Mouse (Mus musculus) cerebellum, adult 8-10 months (tissue): Measurements from ENCODE around the gene Apbb2.
A peak's percentile ranks its signal among the peaks of the same experiment; 100 is the strongest.

Experiments
- DNase-seq: peaks from one replicate; pipeline ENCODE4 v3.0.0; 2022

Gene Apbb2

DNA sequence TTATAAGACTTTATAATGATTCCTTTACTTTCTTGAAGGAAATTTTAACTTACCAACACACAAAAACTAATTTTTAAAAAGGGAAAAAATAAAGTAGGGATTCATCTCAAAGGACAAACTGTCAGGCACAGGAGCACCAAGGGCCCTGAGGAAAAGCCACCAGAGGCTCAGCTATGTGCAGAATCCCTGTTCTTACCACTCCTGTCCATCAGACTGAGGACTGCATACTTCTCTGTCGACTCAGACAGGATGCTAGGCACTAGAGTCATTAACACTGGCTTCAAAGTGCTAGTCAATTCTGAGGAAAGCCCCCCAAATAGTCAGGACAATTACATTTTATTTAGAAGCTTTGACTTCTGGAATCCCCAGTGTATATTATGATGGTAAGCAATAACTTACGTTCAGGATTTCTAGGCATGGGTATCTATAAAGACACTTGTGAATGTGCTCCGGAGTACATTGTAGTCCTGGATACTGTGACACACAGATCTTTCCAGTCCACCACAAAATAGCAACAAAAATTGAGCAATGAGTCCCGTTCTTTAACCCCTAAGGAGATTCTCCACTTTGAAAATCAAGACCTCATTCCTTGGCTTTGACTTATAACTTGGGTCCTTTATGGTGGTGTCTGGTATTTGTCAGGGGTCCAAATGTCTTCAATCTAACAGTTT is 150.1 kb downstream of the Apbb2 start:
- no peak for DNase-seq

DNA sequence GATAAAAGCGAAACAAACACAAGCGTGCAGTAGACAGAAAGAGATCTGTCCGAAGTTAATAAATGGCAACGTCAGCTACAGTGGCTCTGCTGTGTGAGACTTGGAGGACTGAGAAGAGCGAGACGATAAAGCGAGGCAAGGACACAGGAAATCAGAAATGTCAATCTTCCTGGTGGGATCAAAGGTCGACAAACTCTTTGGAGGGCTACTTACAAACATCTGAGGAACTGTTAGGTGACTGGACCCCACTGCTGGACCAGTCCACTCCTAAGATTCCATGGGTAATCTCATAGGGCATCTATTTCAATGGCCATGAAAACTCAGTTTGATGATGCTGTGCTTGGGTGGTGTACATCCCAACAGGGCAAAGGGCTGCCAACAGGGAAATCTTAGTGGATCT is 155.9 kb downstream of the Apbb2 start:
- no peak for DNase-seq

DNA sequence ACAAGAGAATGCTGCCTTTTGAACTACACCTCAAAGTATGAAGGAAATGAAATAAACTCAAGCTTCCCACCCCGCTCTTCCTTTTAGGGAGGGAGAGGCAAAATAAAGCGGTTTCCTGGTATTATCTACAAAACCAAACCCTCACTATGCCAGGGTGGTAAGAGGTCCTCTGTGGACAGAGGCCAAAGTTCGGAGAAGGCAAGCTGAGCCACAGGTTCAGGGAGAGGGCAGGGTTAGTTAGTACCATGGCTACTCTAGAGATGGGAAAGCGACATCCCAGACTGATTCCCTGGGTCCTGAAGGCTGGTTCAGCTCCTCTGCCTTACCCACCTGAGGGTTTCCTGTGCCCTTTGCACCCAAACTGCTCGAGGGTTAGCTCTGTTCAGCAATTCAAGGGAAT is 159.7 kb downstream of the Apbb2 start:
- no peak for DNase-seq

DNA sequence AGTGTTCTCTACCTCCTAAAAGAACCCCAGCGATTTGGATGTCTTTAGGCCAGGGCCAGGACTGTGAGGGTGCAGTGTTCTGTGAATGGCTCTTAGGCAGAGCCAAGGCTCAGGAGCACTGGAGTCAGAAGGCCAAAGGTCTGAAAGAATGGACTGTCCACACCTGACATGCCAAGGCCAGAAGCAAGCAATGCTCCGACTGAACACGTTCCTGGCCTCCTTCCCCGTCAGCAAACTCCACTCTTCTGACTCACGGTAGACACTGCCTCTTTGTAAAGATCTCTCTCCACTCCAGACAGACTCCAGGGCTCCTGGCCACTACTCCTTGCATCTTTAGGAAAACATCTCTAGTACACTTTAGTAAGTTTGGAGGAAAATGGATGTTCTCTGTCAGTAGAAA is 163.3 kb downstream of the Apbb2 start:
- no peak for DNase-seq

DNA sequence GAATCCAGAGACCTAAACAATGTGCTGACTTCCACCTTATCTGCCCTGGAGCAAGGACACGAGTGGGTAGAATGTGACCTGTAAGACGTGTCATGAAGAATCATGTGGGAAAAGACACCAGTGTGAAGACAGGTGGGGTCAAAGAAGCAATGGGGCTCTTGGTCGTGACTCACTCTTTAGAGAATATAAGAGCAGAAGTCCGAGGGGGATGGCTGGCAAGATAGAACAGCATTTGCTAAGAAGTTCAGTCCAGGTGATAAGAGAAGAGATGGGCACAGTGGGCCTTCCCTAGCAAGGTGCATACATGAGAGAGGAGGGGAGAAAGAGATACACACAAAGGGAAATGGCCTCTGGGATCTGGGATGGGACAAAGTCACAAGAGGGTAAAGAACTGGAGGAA is 163.8 kb downstream of the Apbb2 start:
- DNase-seq, result no peak

DNA sequence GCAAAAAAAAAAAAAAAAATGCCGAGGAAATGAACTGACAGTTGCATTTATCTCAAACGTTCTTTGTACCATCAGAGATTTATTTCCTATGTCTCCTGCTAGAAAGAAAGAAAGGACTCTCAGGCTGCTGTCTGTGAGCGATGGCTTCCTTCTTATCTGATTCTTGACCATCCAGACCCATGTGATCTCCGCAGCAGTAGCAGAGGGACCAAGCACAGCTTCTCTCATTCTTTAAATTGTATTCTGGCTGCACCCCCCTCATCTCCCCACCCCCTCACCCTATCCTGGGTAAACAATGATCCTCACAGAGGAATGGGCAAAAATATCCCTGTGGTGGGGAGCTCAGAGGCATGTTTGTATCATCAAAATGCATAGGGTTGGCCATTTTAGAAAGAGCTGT is 165.5 kb downstream of the Apbb2 start:
- DNase-seq, result no peak

DNA sequence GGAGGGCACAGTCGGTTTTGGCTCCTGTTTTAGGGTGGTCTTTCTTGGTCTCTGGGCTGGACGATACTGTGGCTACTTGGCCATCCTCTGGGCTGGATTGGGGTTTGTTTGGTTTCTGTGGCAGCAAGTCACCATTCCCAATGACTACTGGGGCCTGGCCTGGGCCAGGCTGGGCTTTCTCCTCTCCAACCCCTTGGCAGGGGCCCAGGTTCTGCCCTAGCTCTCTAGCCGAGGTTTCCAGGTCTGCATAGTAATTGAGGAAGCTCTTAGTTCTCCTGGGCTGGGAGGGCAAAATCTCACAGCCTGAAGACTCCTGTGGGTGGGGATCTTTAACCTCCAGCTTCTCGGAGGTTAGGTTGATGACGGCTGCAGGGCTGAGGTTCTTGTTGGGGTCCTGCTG is 167.0 kb downstream of the Apbb2 start:
- no peak for DNase-seq

DNA sequence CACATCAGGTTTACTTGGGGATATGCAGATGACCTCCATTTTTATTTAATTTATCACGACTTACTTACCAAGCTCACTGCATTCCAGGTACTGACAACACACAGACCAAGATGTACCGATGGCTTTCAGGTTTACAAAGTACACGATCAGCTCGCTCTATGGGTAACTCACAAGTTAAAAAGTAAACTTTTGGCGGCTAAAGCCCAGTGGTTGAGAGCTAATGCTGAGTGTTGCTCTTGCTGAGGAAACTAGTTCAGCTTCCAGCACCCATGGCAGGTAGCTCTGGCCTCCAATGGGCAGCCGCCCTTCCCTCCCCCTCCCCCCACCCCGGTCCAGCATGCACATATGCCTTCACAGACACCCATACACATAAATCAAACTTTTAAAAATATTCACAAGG is 173.1 kb downstream of the Apbb2 start:
- no peak for DNase-seq

DNA sequence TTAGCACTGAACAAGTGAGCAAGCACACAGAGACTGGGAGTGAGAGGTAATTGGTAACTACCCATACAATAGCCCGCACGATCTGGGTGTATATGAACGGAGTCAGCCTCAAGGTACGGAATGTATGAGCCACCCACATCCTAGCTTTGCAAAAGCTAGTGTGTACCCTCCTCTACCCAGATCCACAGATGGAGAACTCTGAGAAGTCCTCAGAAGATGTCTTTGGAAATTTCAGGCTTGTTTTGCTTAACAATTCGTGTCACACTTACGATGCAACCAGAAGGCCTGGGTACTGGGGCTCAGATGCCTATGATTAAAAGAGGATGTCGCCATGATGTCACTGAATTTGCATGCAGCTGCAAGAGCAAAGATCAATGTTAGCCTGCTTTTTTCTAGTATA is 176.3 kb downstream of the Apbb2 start:
- no peak for DNase-seq

DNA sequence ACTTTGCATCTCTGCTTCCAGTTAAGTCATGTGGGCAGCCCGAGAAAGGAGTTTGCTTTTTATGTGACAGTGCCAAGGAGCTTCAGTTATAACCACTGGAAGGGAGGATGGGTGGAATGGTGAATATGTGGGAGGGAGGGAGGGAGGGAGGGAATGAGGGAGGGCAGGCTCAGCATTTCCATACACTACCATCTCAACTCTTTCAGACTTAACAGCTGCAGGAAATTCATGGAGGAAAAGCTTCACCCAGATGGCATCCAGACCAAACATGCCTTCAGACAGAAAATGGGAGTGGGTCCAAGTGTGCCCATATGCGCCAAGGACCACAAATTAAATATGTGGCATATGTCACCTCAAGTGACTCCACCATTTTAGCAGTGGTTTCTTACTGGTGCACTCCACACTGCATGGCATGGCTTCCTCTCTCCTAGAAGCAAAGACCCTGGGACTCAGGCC is 181.8 kb downstream of the Apbb2 start:
- peak; percentile 7 for DNase-seq

DNA sequence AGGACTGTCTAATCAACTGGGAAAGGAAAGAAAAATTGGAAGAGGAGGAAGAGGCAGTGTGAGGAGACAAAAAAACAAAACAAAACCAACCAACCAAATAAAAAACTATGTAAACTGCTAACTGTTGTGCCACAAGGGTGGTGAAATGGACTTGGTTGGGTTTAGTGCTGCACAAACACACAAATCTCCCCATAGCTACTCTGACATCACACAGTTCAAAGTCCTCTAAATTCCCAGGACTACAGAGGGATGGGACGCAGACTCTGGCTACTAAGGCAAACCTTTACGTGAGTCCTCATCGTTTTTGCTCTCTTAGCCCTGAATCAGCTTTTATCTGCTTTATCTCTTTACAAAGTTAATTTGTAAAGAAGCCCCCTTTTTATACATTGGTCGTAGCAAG is 183.4 kb downstream of the Apbb2 start:
- DNase-seq, result no peak

DNA sequence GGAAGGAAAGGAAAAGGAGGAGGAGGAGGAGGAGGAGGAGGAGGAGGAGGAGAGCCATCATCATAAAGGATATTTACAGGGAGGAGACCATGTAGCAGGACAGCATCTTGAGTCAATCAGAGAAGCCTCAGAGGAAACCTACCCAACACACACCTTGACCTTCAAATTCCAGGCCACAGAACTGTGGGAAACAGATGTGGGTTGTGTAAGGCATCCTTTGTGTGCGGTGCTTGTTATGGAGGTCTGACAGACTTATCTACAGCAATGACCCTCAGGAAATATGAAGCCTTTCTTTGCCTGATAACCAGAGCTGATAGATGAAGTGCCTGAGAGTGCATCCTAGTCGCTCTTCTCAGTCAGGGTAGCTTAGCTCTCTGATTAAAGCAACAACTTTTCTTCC is 189.5 kb downstream of the Apbb2 start:
- no peak for DNase-seq

DNA sequence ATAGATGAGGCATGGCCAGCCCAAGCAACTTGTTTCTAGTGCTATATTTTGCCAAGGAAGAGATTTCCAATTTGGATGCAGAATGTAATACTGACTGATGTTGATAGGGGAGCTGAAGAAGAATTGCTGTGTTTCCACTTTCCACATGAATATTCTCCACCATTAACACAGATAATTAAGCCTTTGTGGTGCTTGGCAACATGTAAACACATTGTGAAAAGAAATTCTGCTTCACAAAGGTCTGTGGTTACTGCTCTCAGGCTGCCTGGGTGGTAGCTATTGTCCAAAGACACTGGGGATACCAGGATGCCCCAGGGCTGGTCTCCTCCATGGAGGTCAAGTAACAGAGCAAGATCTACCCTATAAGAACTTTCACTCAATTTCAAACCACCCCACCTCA is 190.5 kb downstream of the Apbb2 start:
- DNase-seq, result no peak

DNA sequence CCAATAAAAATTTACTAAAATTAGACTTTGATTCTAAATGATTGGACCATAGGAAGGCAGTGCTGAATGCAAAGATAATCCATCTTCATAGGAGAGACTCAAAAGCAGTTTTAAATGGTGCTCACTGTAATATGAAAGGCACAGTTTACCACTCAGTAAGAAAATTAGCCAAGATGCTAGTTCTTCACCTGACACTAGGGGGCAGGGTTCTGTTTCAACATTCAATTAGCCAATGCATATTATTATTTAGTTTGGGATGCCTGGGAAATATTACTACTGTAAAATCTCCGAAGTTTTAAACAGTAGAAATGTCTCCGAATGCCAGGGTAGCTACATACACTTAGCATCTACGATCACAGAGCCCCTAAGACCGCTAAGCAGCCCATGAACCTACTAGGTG is 194.7 kb downstream of the Apbb2 start:
- peak; percentile 55 for DNase-seq

DNA sequence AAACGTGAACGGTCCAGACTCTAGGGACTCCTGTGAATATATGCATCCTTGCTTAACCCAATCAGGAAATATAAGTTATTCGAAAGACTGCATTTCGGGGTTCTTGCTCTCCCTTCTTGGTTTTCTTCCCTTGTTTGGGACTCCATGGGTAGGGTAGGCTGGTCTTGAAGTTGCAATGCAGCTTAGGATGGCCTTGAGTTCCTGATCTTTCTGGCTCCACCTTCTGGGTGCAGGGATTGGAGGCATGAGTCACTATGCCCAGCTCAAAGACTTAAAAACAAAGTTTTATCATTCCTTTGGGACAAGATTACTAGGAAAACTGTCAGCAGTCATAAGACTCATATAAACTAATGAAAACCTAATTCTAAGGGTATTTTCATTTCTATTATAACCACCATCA is 195.1 kb downstream of the Apbb2 start:
- no peak for DNase-seq

DNA sequence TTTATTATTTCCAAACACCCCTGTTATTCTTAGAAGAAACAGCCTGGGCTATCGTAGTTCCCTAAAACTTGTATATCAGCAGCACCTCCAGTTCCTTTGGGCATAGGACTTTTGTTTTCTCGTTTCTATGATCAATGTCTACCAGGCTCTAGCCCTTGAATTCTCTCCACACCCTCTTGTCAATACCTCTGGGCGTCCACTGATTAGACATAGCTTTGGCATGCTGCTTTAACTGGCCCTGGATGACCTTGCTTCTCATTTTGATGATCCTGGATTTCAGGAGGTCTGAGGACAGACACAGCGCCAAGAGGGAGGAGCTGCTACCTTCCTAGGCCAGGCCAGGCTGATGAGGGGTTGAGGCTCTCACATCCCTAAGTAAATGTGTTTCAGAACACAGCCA is 196.6 kb downstream of the Apbb2 start:
- no peak for DNase-seq

DNA sequence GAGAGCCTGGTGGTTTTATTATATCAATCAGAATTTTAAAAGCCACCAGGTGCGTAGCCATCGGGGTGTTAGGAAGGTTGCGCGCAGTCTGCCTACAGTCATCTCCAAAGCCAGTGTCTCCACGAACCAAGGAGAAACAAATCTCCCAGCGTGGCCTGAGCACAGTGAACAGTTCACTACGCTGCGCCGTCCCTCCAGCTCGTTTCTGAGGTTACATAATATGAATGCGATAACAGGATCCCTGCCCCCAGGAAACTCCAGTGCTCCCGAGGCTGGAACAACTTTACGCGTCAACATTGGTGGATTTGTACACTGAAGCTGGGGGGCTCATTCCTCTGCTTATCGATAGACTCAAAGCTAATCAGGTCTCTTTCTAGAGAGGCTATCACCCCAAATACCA is 197.4 kb downstream of the Apbb2 start:
- no peak for DNase-seq

DNA sequence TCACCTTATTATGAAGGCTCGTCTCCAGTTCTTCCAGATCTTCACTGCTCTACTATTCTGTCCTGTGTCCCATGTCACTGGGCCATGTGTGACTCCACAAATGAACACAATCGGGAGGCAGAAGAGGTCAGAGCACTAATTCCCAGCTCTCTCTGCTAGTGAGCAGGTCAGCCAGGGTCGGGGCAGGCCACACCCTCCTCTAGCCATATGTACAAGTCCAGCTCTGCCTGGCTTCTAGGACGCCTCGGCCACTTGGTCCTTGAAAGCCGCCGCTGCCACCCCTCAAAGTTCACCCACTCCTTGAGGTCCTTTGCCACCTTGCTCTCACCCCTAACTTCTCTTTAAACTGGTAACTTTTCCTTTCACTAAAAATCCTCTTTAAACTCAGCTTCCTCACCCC is 198.6 kb downstream of the Apbb2 start:
- no peak for DNase-seq

DNA sequence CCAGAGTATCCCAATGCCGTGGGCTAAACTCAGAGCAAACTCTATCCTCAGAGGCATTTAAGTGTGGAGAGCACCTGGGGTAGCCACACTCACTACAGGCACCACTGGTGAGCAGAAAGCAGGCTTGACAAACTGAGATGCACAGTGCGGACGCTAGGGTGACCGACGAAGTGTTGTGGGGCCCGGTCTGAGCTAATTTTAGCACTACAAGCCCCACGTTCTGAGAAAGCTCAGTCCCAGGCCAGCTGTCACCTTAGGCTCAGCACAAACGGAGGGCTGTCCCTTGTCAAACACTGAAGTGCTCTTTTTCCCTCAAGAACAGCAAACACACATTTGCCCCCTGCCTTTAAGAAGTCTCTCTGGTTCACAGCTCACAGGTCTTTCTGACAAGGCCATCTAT is 201.3 kb downstream of the Apbb2 start:
- peak; percentile 12 for DNase-seq

DNA sequence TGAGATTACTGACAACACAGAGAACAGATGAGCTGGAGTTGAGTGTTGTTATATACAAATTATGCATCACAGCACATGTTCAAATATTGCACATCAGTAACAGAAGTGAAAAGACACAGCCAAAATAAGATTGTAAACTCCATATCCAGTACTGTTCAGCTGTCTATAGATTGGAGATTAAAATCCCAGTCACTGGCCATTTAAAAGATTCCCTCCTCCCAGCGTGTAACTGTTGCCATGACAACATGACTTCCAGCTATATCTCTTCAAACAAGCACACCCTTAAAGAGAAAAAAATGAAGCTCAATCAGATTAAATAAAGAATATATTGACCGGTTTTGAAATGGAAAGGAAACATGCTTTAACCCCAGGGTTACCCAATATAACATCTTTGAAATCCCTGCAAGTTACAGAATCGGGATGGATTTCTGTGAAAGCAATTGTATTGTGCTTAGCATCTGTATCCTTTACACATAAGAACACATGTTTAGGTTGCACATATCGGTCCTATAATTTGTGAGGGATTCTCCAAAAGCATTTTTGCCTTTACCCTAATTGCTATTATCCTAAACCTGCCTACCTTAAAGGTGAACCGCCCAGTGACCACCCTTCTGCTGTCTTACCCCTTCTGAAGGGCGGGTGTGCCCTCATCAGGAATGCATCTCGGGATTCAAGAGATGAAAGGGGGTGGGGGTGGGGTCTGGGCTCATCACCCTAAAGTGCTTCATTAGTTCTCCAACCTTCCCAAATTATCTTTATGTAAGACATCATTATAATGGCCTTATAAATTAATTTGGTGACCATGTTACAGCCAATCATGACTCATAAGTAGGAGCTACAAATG is 202.7 kb downstream of the Apbb2 start:
- no peak for DNase-seq

DNA sequence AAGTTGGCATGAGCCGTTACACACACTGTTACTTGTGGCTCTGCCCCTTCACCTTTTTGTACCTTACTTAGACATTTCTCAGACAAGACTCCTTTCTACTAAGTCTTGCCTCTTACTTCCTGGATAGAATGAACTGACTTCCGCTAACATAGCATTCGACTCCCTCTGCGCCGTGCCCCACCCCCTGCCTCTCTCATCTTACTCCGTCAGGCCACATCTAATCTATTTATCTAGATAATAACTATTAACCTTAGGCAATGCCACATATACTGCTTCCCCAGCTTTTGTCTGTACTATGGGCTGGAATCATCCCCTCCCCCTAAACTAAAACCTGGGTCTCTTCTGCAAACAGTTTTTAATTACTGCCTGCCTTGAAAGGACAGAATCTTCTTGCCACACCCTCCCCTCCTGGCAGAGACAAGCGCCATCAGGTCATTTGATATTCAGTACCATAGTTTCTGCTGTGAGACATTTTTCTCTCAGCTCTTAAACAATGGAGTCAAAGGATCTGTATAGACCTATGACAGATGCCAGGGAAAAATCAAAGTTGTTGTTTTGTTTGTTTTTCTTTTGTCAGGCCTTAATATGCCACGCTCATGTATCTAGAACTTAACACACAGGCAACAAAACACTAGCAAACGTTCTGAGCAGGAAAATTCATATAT is 203.4 kb downstream of the Apbb2 start:
- no peak for DNase-seq

DNA sequence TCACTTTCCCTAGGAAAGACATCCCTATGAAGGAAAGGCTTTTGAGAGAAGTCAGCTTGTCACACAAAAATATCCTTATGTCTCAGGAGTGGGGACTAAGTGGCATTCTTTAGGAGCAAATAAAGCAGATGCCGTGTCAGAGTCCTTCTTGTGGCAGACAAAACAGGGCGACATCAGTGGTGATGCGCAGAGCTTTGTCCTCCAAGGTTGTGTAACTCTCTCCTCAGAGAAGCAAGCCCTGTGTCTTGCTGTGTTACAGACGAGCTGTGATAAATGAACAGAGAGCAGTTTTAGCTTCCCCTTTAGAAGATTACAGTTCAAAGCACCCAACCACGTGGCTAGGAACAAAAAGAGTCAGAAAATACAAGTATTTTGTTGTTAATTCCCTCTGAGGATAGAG is 205.2 kb downstream of the Apbb2 start:
- no peak for DNase-seq

DNA sequence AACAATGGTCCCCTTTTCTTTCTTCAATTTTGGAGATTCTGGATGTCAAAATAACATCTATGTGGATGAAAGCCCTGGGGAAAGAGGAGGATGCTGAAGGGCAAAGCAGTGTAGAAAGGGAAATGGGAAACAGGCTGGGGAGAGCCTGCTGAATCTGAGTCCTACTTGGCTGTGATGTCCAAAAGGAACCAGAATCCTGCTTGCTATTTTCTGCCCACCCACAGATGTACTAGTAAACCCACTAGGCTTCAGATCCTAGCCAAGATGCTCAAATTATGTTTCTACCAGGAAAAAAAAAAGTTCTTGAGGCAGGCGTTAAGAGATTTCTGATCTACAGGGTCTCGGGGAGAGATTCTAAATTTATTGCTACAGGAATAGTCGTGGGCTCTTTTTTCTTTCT is 205.8 kb downstream of the Apbb2 start:
- DNase-seq, result no peak

DNA sequence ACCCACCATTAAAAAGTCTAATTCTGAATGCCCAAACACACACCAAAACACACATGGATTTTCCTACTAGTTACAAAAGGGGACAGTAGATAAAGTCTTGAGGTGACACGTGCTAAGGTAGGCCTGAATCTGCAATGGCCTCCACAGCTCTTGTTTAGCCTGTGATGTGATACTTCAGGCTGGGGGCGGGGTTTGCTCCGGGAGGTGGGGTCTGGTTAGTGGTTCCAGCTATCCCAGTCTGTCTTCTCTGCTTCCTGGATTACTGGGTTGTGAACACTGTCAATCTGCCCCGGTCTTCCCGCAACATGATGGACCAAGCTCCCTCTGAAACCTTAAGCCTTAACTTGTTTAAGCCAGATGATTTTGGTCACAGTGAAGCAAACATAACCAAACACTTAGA is 210.0 kb downstream of the Apbb2 start:
- no peak for DNase-seq
